Mouse (Mus musculus) spleen, adult 2 months (tissue): Measurements from ENCODE around the gene Smg6.

ENCODE experiments used
- CTCF ChIP-seq: fragments of 200-500 bp; IDR thresholded peaks from 2 replicates; pipeline ENCODE4 v1.5.1; 2011; ENCODE audit warnings: mild to moderate bottlenecking, inconsistent platforms; ENCODE audit not compliant: insufficient read depth, insufficient read length, insufficient replicate concordance; ENCODE audit errors: extremely low read depth
- POLR2A ChIP-seq: fragments of 200-500 bp; IDR thresholded peaks from 2 replicates; pipeline ENCODE4 v1.6.1; 2011; ENCODE audit warnings: low read depth, low read length, inconsistent platforms

GRCm38 (mm10) chr11:74876801-74877200 lies 48.8 kb upstream of the Smg6 start:
- TF ChIP-seq POLR2A (no peak), CTCF (no peak)
